Mouse (Mus musculus): ENCODE measurements at regions not wholly inside any gene's neighbourhood (a gene's known extent, or its start where the extent isn't known, plus 50 kb on each side); places are given as distances from the start of the nearest gene placed in this dataset.

- H3K36me3 ChIP-seq (ENCODE audit: insufficient read depth, low read length), result no peaks in the 10 kb centered on the region
- H3K27me3 ChIP-seq (ENCODE audit: insufficient read depth, low read length), result no peaks in the 10 kb centered on the region
- H3K4me3 ChIP-seq (replicated peaks; ENCODE audit: low read depth, low read length), result peak overlapping the region; percentile 29
- no peak overlapping the region for H3K27ac ChIP-seq
- no peak for TF ChIP-seq CTCF (IDR thresholded peaks at IDR 0.05; ENCODE audit: low read depth)
- ATAC-seq (replicated peaks; ENCODE audit: low FRiP score, low read depth), result no peak; the same call in 1 of the 2 replicates
- 8% methylated on average over 18 of the region's 18 CpGs for WGBS
- H3K9ac ChIP-seq (ENCODE audit: low read depth, low read length), result peak overlapping the region; percentile 46; the same call in 1 of the 2 replicates
- peak; percentile 44 for DNase-seq (ENCODE audit: low spot score)
- no peaks in the 10 kb centered on the region for H3K9me3 ChIP-seq (replicated peaks; ENCODE audit: low read length)
- H3K4me2 ChIP-seq (ENCODE audit: low read length), result peak overlapping the region; percentile 70
- H3K4me1 ChIP-seq (replicated peaks; ENCODE audit: insufficient read depth, low read length), result peaks cover 17% of the 10 kb centered on the region
Observed at GRCm38 (mm10) chr6:31088147-31088972, 129.5 kb upstream of the Klf14 start.

GRCm38 (mm10) chr6:31088973-31089368, 130.1 kb upstream of the Klf14 start:
- ATAC-seq (replicated peaks; ENCODE audit: low FRiP score, low read depth), result no peak; the same call in 1 of the 2 replicates
- peak overlapping the region; percentile 70 for H3K4me2 ChIP-seq (ENCODE audit: low read length)

GRCm38 (mm10) chr6:31090288-31090687, 131.4 kb upstream of the Klf14 start:
- WGBS, result 88% methylated on average over 6 of the region's 6 CpGs
- H3K9ac ChIP-seq (ENCODE audit: low read depth, low read length), result no peak overlapping the region
- TF ChIP-seq CTCF (IDR thresholded peaks at IDR 0.05; ENCODE audit: low read depth), result no peak

More at GRCm38 (mm10) chr6:31088973-31089368, 130.1 kb upstream of the Klf14 start:
- peak overlapping the region; percentile 46; the same call in 1 of the 2 replicates for H3K9ac ChIP-seq (ENCODE audit: low read depth, low read length)
- H3K36me3 ChIP-seq (ENCODE audit: insufficient read depth, low read length), result no peaks in the 10 kb centered on the region
- H3K4me1 ChIP-seq (replicated peaks; ENCODE audit: insufficient read depth, low read length), result peaks cover 17% of the 10 kb centered on the region
- peak overlapping the region; percentile 29 for H3K4me3 ChIP-seq (replicated peaks; ENCODE audit: low read depth, low read length)
- WGBS, result 12% methylated on average over 5 of the region's 5 CpGs
- no peak overlapping the region for H3K27ac ChIP-seq
- no peaks in the 10 kb centered on the region for H3K9me3 ChIP-seq (replicated peaks; ENCODE audit: low read length)
- no peaks in the 10 kb centered on the region for H3K27me3 ChIP-seq (ENCODE audit: insufficient read depth, low read length)
- no peak for TF ChIP-seq CTCF (IDR thresholded peaks at IDR 0.05; ENCODE audit: low read depth)
- DNase-seq (ENCODE audit: low spot score), result peak; percentile 29

GRCm38 (mm10) chr6:31090791-31091190, 131.9 kb upstream of the Klf14 start:
- Histone ChIP-seq H3K4me2 (ENCODE audit: low read length) (no peak overlapping the region), H3K36me3 (ENCODE audit: insufficient read depth, low read length) (no peaks in the 10 kb centered on the region), H3K4me1 (replicated peaks; ENCODE audit: insufficient read depth, low read length) (peaks cover 17% of the 10 kb centered on the region), H3K27me3 (ENCODE audit: insufficient read depth, low read length) (no peaks in the 10 kb centered on the region), H3K9ac (ENCODE audit: low read depth, low read length) (no peak overlapping the region), H3K27ac (no peak overlapping the region), H3K4me3 (replicated peaks; ENCODE audit: low read depth, low read length) (no peak overlapping the region), H3K9me3 (replicated peaks; ENCODE audit: low read length) (no peaks in the 10 kb centered on the region)
- ATAC-seq (replicated peaks; ENCODE audit: low FRiP score, low read depth), result no peak
- no peak for TF ChIP-seq CTCF (IDR thresholded peaks at IDR 0.05; ENCODE audit: low read depth)
- 83% methylated on average over 7 of the region's 7 CpGs for WGBS
- DNase-seq (ENCODE audit: low spot score), result no peak

More at GRCm38 (mm10) chr6:31090288-31090687, 131.4 kb upstream of the Klf14 start:
- H3K4me1 ChIP-seq (replicated peaks; ENCODE audit: insufficient read depth, low read length), result peaks cover 17% of the 10 kb centered on the region
- no peak overlapping the region for H3K27ac ChIP-seq
- ATAC-seq (replicated peaks; ENCODE audit: low FRiP score, low read depth), result no peak
- no peak for DNase-seq (ENCODE audit: low spot score)
- no peaks in the 10 kb centered on the region for H3K36me3 ChIP-seq (ENCODE audit: insufficient read depth, low read length)
- no peak overlapping the region for H3K4me3 ChIP-seq (replicated peaks; ENCODE audit: low read depth, low read length)
- H3K4me2 ChIP-seq (ENCODE audit: low read length), result no peak overlapping the region
- no peaks in the 10 kb centered on the region for H3K27me3 ChIP-seq (ENCODE audit: insufficient read depth, low read length)
- no peaks in the 10 kb centered on the region for H3K9me3 ChIP-seq (replicated peaks; ENCODE audit: low read length)

GRCm38 (mm10) chr6:31092324-31092723, 133.4 kb upstream of the Klf14 start:
- no peak for DNase-seq (ENCODE audit: low spot score)
- 80% methylated on average over 6 of the region's 6 CpGs for WGBS
- no peak for ATAC-seq (replicated peaks; ENCODE audit: low FRiP score, low read depth)

GRCm38 (mm10) chr6:31092760-31093159, 133.9 kb upstream of the Klf14 start:
- H3K27ac ChIP-seq, result no peak overlapping the region
- no peaks in the 10 kb centered on the region for H3K36me3 ChIP-seq (ENCODE audit: insufficient read depth, low read length)
- ATAC-seq (replicated peaks; ENCODE audit: low FRiP score, low read depth), result no peak
- H3K27me3 ChIP-seq (ENCODE audit: insufficient read depth, low read length), result no peaks in the 10 kb centered on the region
- no peak overlapping the region for H3K4me2 ChIP-seq (ENCODE audit: low read length)
- H3K9ac ChIP-seq (ENCODE audit: low read depth, low read length), result no peak overlapping the region
- no peaks in the 10 kb centered on the region for H3K9me3 ChIP-seq (replicated peaks; ENCODE audit: low read length)
- H3K4me3 ChIP-seq (replicated peaks; ENCODE audit: low read depth, low read length), result no peak overlapping the region
- WGBS, result 82% methylated on average over 5 of the region's 5 CpGs
- TF ChIP-seq CTCF (IDR thresholded peaks at IDR 0.05; ENCODE audit: low read depth), result no peak
- H3K4me1 ChIP-seq (replicated peaks; ENCODE audit: insufficient read depth, low read length), result peaks cover 17% of the 10 kb centered on the region
- DNase-seq (ENCODE audit: low spot score), result no peak

More at GRCm38 (mm10) chr6:31092324-31092723, 133.4 kb upstream of the Klf14 start:
- H3K36me3 ChIP-seq (ENCODE audit: insufficient read depth, low read length), result no peaks in the 10 kb centered on the region
- no peak overlapping the region for H3K9ac ChIP-seq (ENCODE audit: low read depth, low read length)
- no peak overlapping the region for H3K27ac ChIP-seq
- peaks cover 17% of the 10 kb centered on the region for H3K4me1 ChIP-seq (replicated peaks; ENCODE audit: insufficient read depth, low read length)
- no peak overlapping the region for H3K4me2 ChIP-seq (ENCODE audit: low read length)
- no peaks in the 10 kb centered on the region for H3K9me3 ChIP-seq (replicated peaks; ENCODE audit: low read length)
- no peaks in the 10 kb centered on the region for H3K27me3 ChIP-seq (ENCODE audit: insufficient read depth, low read length)
- no peak overlapping the region for H3K4me3 ChIP-seq (replicated peaks; ENCODE audit: low read depth, low read length)
- TF ChIP-seq CTCF (IDR thresholded peaks at IDR 0.05; ENCODE audit: low read depth), result no peak

All from kidney, postnatal 0 days (tissue).